Comparison of ENCODE assay signal across 8 mouse cellular contexts in genomic region chr14:79770306-79771093, GRCm38 (mm10). TPM values are rescaled to one million over a fixed set of nuclear protein-coding genes. Genes with fewer than 3 reads are reported as not detected.
A peak's percentile ranks its signal among the peaks of the same experiment; 100 is the strongest.
DNase-seq lines count a peak whose midpoint lies in the region; ATAC-seq and TF ChIP-seq lines count a peak whose summit lies in the region.

No protein-coding gene starts in this region.

- intact Hi-C loops in gastrocnemius, adult 2 months (cut with DNase I): loop anchor here (10.0 kb wide), 1 partner anchor 444 kb away; no protein-coding TSS in a partner anchor
- intact Hi-C loops in gastrocnemius, postnatal 14 days (cut with DNase I; ENCODE audit: low total_unique reads): no loop called here

- H3K36me3 ChIP-seq in intestine, embryonic 15.5 days: no peaks in the 10 kb centered on the region
- no peaks in the 10 kb centered on the region for H3K36me3 ChIP-seq in neural tube, embryonic 12.5 days

- peaks cover 80% of the 10 kb centered on the region for H3K27me3 ChIP-seq in intestine, embryonic 15.5 days (replicated peaks)
- H3K27me3 ChIP-seq in neural tube, embryonic 12.5 days (replicated peaks): peaks cover 65% of the 10 kb centered on the region

- peak; percentile 14; the same call in 1 of the 2 replicates for ATAC-seq in intestine, embryonic 15.5 days
- ATAC-seq in neural tube, embryonic 12.5 days (ENCODE audit: low FRiP score, low read depth): peak; percentile 33

- H3K9me3 ChIP-seq in intestine, embryonic 15.5 days: no peaks in the 10 kb centered on the region
- no peaks in the 10 kb centered on the region for H3K9me3 ChIP-seq in neural tube, embryonic 12.5 days

- no peak for DNase-seq in gastrocnemius, adult 2 months
- DNase-seq in gastrocnemius, postnatal 14 days: no peak
- peak; percentile 31 for DNase-seq in right cerebral cortex, postnatal 14 days
- DNase-seq in right cerebral cortex, postnatal 36 days (ENCODE audit: low spot score in 2 of 2): no peak
- no peak for DNase-seq in T-cell, adult 2 months (ENCODE audit: low spot score)
- DNase-seq in thymus, postnatal 0 days (ENCODE audit: low spot score): no peak

- H3K9ac ChIP-seq in intestine, embryonic 15.5 days: no peak overlapping the region
- peak overlapping the region; percentile 73 for H3K9ac ChIP-seq in neural tube, embryonic 12.5 days

- WGBS in intestine, embryonic 15.5 days: 5% methylated on average over 62 of the region's 62 CpGs
- WGBS in neural tube, embryonic 12.5 days: 3% methylated on average over 62 of the region's 62 CpGs

- TF ChIP-seq CTCF in gastrocnemius, adult 2 months (IDR thresholded peaks at IDR 0.05): no peak

- no peak overlapping the region for H3K27ac ChIP-seq in gastrocnemius, adult 2 months
- no peak overlapping the region for H3K27ac ChIP-seq in intestine, embryonic 15.5 days
- H3K27ac ChIP-seq in neural tube, embryonic 12.5 days: peak overlapping the region; percentile 53; the same call in 1 of the 2 replicates

- H3K4me2 ChIP-seq in intestine, embryonic 15.5 days (replicated peaks): peak overlapping the region; percentile 71
- H3K4me2 ChIP-seq in neural tube, embryonic 12.5 days (replicated peaks): peak overlapping the region; percentile 79

- peak overlapping the region; percentile 63 for H3K4me3 ChIP-seq in gastrocnemius, adult 2 months
- peak overlapping the region; percentile 32 for H3K4me3 ChIP-seq in intestine, embryonic 15.5 days (replicated peaks)
- H3K4me3 ChIP-seq in neural tube, embryonic 12.5 days: peak overlapping the region; percentile 57

- peaks cover 32% of the 10 kb centered on the region for H3K4me1 ChIP-seq in intestine, embryonic 15.5 days (replicated peaks)
- peaks cover 53% of the 10 kb centered on the region for H3K4me1 ChIP-seq in neural tube, embryonic 12.5 days

RNA-seq across cellular contexts. Expression of gene Pcdh8, which starts 0.6 kb away (rescaled TPM):
- not detected for total RNA-seq in gastrocnemius, adult 2 months (2021)
- not detected for total RNA-seq in gastrocnemius, postnatal 14 days (2021)
- polyA plus RNA-seq in intestine, embryonic 15.5 days (2015; fragmentation: Nextera tagmentation; extraction: Ambion mirVana): 0.85 and 1.0 TPM in 2 replicates
- 40.6 and 43.8 TPM in 2 replicates for polyA plus RNA-seq in neural tube, embryonic 12.5 days (2016; fragmentation: Nextera tagmentation; extraction: Ambion mirVana)
- polyA plus RNA-seq in thymus, postnatal 0 days (2015; fragmentation: Nextera tagmentation; extraction: Ambion mirVana): 0.23 and 0.28 TPM in 2 replicates

Comparison
In these comparisons a context has a peak if more than half of its experiments do, and no peak if none do; other contexts are left out.
1. RNA of gene Pcdh8, which starts 0.6 kb away (polyA plus RNA-seq): 40.6 to 43.8 TPM in neural tube, embryonic 12.5 days; 0.85 to 1.0 TPM in intestine, embryonic 15.5 days and 0.23 to 0.28 TPM in thymus, postnatal 0 days; every median in the first group is over 10 times any median in the second.
2. Peak in every context shown above with its lines, with median percentiles within 50 percentile points of each other: H3K4me3 ChIP-seq.